Mouse (Mus musculus): ENCODE measurements around the gene Zbtb2.
A peak's percentile ranks its signal among the peaks of the same experiment; 100 is the strongest.

Gene Zbtb2

DNA sequence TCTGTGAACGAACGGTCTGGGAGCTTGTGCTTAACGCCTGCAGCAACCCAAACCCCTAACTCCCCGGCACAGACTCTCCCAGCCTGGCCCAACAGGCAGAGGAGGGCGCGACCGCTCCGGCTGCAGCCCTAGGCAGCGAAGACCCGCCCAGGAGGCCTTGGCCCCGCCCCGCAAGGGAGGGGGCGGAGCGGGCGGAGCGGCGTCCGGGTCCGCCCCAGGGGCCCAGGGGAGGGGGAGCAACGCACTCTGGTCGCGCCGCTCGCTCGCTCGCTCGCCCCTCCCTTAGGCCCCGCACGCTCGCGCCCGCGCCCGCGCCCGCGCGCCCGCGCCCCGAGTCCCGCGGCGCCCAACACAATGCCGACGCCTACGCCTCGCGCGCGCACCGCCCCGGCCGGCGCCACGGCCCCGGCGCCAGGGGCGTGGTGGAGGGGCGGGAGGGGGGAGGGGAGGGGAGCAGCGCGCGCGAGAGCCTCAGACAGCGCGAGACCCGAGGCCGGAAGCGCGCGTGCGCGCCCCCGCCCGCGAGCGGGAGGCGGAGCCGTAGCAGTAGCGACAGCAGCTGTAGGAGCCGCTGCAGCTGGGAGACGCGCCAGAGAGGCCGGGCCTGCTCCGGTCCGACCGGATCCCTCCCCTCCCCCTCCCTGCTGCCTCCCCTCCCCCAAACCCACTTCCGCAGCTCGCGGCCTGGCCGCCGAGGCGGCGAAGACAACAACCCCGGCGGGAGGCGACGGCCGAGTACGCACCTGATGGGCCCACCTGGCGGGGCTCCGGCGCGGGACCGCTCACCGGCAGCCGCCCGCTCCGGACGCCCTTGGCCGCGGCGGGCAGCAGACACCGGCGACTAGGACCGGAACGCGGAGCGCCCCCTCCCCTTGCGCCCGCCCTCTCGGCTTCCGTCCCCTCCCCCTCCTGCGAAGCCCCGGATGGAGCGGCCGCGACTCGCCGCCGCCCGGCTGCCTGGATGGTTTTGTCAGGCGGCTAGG, 1.0 kb downstream of the Zbtb2 start:
- DNase-seq (ENCODE audit: low spot score in 2 of 2), result peak; percentile 86 to 95

DNA sequence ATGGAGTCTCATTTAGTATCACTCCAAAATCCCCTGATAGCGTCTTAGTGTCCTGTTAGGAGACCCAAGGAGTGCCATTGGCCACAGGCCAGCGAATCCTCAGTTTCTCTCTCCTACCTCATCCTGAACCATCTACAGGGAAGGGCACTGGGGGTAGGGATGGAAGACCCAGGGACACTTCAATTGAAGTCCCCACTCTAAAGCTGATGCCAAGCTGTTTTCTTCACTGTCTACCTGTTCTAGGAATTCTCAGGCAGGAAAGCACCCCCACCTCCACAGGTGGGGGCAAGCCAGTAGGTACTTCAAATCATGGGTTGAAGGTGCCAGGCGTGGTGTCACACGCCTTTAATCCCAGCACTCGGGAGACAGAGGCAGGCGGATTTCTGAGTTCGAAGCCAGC, 3.7 kb downstream of the Zbtb2 start:
- DNase-seq (ENCODE audit: low spot score in 2 of 2), result no peak

DNA sequence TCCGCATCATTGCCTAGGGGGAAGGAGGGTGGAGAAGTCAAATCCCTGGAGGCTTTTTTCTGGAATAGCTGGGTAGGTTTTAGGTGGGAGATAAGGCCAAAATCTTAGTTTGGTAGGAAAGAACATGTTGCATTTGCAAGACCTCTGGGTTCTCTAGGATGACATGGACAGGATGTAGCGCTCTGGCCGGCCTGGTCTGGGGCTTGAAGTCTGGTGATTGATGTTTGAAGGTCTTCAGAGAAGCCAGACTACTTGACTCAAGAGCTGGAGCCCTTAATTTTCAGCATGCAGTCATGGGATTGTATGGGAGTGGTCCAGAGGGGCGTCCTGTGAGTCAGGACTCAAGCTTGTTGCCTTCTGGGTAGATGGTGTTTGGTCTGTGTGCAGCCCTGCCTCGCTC, 7.2 kb downstream of the Zbtb2 start:
- DNase-seq (ENCODE audit: low spot score in 2 of 2), result no peak

DNA sequence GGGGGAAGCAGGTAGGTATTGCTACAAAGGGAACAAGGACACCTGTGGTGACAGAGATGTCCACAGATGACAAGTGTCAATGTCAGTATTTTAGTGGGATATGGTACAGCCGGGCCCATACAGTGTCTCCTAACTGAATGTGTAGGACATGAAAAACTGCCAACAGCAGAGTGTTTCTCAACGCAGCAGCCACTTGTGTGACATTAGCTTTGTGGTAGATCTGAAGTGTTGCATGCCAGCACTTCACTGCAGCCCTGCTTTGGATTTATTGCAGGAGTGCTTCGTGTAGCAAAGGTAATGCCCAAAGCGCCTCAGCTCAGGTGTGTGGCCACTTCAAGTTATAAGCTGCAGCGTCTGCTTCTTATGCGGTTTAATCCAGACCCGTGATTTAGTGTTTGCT, 11.0 kb downstream of the Zbtb2 start:
- no peak for DNase-seq (ENCODE audit: low spot score in 2 of 2)

DNA sequence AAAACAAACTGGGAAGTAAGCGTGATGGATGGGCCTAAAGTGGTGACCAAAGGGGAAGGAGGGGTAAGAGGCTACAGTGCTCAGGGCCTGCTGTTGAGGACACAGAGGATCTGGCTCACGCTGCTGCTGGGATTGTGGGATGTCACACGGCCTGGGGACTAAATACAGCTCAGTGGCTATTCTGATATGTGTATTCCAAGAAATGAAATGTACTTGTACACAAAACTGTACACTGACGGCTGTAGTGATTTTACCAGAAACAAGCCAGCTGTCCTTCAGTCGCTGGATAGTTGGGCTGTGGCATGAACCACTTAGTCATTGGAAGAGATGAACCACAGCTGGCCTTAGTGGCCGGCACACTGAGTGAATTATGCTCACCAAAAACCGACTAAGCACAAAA, 11.4 kb downstream of the Zbtb2 start:
- no peak for DNase-seq (ENCODE audit: low spot score in 2 of 2)

DNA sequence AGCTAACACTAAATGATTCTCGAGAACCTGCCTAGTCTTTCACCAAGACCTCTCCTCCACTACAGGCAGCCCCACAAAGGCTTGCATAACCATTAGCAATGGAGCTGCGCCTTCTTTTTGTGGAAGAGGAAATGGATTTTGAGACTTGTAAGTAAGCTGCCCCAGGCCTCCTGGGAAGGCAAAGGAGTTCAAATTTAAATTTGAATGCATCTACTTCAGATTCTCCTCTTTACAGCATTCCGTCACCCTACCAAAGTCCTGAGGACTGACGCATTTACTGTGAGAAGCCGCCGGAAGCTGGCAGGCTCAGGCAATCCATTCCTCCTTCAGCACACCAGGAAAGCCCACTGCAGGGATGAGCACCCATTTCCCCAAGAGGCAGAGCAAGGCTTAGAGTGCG, 12.6 kb downstream of the Zbtb2 start:
- DNase-seq (ENCODE audit: low spot score in 2 of 2), result no peak

DNA sequence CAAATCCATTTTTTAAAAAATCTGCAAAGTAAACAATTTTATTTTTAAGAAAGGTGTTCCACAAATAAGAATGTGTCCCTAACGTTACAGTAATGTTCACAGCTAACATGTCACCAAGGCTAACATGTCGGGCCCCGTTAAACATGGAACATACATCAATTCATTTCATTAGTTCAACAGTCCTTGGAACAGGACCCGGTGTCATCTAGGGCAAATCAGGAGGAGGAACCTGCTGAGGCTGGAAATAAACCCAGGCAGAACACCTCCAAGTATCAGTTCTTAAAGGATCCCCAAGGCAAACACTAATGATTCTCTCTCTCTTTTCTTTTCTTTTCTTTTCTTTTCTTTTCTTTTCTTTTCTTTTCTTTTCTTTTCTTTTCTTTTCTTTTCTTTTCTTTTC, 13.2 kb downstream of the Zbtb2 start:
- DNase-seq (ENCODE audit: low spot score in 2 of 2), result no peak

DNA sequence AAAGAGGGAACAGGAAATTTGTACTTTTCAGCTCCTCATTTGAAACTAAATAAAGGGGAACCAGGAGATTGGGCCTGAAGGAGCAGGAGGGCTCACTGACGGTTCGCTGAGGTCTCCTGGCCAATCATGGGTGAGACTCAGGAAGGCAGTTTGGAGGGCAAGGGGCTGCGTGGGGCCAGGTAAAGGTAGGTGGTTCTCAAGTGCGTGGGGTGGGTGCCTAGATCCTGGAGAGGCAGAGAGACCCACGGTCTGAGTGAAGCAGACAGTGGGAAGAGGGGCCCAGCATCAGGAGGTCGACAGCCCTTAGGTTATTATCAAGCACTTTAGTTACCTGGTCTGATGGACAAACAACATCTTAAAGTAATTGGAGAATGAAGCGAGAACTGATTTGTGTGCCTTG, 13.7 kb downstream of the Zbtb2 start:
- no peak for DNase-seq (ENCODE audit: low spot score in 2 of 2)

DNA sequence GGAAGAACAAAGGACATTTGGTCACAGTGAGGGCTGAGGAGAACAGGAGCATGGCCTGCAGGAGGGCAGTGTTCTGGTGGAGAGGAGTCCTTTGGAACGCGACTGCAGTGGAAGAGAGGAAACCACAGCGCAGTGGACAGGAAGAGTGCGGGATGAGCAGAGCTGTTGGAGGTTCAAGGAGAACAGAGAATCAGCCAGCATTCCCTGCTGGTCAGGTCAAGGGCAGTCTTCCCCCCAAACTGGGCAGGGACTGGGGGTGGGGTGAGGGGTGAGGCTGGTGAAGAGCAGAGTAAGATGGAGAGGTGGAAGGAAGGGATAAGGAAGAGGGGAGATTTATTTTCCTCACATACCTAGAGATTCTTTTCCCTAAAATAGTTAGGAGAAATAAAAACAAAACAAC, 14.3 kb downstream of the Zbtb2 start:
- DNase-seq (ENCODE audit: low spot score in 2 of 2), result no peak

DNA sequence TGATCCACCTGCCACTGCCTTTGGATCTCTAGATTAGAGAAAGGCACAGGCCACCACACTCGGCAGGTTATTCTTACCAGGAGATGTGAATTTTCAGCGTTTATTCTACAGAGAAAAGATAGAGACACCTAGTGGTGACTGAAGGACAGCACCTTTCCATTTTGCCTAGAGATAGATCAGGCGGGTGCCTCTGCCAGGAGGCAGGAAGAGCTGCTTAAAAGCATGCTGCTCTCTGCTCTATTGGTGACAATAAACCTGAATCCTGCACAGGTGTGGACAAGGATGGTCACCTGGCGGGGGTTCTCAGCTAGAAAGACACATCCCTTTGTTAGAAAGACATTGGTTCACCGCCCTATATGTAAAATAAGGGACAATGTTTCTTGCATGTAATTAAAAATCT, 15.9 kb downstream of the Zbtb2 start:
- DNase-seq (ENCODE audit: low spot score in 2 of 2), result no peak

DNA sequence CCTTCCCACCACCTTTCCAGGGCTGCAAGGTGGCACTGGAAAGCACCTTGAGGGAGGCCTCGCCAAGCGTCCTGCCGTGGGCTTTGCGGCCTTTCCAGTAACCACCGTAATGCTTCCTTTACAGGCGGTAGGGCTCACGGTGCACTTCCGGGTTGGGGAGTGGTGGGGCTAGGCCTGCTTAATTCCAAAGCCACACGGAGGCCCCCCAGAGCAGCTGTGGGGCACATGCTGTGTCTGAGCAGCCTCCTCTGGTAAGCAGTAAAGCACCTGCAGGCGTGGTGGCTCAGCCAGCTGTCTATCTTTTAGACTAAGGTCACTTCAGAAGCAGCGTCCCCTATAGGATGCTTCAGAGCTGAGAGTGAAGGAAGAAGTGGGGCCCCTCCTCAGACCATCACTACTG, 17.8 kb downstream of the Zbtb2 start:
- DNase-seq (ENCODE audit: low spot score in 2 of 2), result no peak

DNA sequence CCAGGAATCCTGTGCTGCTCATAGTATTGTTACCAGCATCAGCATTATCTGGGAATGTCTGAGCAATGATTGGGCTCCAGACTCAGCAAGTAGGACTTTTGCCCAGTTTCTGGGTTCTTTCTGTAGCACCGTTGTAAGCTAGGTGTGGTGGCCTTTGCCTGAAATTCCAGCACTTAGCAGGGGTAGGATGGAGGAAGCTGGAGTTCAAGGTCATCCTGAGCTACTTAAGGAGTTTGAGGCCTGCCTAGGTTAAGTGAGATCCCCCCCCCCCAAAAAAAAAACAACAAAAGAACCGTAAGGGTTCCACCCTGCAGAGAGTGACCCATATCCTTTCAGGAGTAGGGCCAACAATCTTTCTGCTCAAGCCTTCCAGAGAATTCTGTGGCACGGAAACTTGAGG, 23.3 kb downstream of the Zbtb2 start:
- no peak for DNase-seq (ENCODE audit: low spot score in 2 of 2)

DNA sequence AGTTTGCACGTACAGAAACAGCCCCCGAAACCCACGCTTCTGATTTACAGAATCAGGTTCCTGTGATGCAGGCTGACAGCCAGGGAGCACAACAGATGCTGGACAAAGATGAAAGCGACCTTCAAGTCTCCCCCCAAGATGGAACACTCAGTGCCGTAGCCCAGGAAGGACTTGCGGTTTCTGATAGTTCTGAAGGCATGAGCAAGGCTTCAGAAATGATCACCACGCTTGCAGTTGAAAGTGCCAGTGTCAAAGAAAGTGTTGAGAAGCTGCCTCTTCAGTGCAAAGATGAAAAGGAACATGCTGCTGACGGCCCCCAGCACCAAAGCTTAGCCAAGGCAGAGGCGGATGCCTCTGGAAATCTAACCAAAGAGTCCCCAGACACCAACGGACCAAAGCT, 30.5 kb downstream of the Zbtb2 start:
- DNase-seq (ENCODE audit: low spot score in 2 of 2), result no peak

DNA sequence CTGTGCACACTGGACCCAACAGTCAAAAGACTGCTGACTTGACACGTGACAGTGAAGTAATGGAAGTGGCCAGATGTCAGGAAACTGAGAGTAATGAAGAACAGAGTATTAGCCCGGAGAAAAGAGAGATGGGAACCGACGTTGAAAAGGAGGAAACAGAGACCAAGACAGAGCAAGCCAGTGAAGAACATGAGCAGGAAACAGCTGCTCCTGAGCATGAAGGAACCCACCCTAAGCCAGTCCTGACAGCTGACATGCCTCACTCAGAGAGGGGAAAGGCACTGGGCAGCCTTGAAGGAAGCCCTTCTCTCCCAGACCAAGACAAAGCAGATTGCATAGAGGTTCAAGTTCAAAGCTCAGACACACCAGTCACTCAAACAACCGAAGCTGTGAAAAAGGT, 31.3 kb downstream of the Zbtb2 start:
- no peak for DNase-seq (ENCODE audit: low spot score in 2 of 2)

DNA sequence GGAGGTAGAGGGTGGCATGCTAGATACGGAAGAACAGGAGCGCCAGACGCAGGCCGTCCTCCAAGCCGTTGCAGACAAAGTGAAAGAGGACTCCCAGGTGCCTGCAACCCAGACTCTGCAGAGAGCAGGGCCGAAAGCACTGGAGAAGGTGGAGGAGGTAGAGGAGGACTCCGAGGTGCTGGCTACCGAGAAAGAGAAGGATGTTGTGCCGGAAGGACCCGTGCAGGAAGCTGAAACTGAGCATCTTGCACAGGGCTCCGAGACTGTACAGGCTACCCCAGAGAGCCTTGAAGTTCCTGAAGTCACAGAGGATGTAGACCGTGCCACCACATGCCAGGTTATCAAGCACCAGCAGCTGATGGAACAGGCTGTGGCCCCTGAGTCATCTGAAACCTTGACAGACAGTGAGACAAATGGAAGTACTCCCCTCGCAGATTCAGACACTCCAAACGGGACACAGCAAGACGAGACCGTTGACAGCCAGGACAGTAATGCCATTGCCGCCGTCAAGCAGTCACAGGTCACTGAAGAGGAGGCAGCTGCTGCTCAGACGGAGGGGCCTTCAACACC, 31.9 kb downstream of the Zbtb2 start:
- DNase-seq (ENCODE audit: low spot score in 2 of 2), result no peak

DNA sequence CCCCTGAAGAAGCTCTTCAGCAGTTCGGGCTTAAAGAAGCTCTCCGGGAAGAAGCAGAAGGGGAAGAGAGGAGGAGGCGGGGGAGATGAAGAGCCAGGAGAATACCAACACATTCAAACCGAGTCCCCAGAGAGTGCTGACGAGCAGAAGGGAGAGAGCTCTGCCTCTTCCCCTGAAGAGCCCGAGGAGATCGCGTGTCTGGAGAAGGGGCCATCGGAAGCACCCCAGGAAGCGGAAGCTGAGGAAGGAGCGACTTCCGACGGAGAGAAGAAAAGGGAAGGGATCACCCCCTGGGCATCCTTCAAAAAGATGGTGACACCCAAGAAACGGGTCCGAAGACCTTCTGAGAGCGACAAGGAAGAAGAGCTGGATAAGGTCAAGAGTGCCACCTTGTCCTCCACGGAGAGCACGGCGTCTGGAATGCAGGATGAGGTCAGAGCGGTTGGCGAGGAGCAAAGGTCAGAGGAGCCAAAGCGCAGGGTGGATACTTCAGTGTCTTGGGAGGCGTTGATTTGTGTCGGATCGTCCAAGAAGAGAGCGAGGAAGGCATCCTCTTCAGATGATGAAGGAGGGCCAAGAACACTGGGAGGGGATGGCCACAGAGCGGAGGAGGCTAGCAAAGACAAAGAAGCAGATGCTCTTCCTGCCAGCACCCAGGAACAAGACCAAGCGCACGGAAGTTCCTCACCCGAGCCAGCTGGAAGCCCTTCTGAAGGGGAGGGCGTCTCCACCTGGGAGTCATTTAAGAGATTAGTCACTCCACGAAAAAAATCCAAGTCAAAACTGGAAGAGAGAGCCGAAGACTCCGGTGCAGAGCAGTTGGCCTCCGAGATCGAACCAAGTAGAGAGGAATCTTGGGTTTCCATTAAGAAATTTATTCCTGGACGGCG, 33.3 kb downstream of the Zbtb2 start:
- DNase-seq (ENCODE audit: low spot score in 2 of 2), result no peak

DNA sequence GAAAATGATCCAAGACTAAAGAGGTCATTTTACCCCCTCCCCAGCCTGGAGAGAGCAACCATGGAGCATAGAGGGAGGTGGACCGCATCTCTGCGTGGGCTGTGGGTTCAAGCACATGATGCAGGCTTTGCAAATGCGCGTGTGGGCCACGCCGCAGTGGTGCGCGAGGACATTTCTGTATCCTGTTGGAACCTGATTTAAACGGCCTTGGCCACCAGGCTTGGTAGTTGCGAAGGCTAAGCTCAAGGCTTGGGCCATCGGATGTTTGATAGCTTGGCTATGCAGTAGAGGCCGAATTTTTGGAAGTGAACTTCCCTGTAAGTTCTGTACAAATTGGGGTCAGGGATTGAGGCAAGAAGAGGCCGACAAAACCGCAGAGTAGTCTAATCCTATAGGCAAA, 40.3 kb downstream of the Zbtb2 start:
- DNase-seq (ENCODE audit: low spot score in 2 of 2), result no peak

DNA sequence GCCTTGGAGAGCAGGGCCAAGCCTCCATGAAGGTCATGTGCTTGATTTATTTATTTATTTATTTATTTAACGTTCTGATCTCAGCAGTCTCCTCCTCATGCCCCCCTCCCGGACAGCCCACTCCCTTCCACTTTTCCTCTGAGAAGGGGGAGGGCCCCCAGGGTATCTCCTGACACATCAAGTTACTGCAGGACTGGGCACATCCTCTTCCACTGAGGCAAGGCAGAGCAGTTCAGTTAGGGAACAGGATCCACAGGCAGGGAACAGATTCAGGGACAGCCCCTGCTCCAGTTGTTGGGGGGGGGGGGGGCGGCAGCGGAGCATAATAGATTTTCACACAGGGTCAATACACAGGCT, 40.8 kb downstream of the Zbtb2 start:
- DNase-seq (ENCODE audit: low spot score in 2 of 2), result no peak

DNA sequence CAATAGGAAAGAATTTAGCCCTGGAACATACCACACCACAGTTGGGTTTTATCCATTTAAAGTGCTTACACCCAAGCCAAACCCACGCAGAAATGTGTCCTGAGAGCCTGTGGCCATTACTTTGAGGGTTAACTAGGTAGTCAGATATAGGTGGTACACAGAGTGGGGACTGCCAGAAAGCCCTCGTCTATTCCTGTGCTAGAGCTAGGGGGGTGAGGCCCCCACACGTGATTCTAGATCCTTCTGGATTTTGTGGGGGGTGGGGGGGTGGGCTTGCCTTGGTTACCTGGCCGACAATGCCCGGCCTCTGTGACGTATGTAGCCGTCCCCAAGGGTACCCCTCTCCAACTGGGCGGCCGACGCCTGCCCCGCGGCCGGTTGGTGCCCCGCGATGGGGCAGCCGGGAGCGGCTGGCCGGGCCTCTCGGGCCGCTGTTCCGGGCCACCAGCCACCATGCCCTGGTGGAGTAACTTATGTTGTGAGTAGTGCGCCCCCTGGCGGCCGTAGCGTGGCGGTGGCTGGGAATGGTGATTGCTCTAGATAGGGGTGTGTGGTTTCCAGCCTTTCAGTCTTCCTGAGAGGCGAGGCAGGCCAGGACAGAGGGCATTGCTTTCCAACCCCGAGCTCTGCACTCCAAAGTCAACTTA, 41.3 kb downstream of the Zbtb2 start:
- DNase-seq (ENCODE audit: low spot score in 2 of 2), result peak; percentile 79 to 89

DNA sequence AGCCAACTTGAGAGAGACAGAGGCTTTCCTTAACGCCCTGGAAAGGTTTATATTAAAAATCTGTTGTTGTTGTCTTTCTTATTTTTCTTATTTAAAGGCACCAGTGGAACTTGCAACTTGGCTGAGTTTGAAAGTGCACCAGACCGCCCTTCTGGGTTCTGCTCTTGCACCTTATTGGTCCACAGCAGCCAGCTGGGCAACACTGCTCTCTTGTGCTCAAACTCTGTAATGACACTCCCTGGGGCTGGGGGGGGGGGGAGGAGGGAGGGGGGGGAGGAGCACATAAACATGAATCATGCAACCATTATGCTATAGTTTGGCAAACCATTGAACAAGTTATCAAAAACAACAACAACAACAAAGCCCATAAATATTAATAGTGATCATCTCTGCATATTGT, 46.5 kb downstream of the Zbtb2 start:
- DNase-seq (ENCODE audit: low spot score in 2 of 2), result peak in 1 of 2 experiments; percentile 35

DNA sequence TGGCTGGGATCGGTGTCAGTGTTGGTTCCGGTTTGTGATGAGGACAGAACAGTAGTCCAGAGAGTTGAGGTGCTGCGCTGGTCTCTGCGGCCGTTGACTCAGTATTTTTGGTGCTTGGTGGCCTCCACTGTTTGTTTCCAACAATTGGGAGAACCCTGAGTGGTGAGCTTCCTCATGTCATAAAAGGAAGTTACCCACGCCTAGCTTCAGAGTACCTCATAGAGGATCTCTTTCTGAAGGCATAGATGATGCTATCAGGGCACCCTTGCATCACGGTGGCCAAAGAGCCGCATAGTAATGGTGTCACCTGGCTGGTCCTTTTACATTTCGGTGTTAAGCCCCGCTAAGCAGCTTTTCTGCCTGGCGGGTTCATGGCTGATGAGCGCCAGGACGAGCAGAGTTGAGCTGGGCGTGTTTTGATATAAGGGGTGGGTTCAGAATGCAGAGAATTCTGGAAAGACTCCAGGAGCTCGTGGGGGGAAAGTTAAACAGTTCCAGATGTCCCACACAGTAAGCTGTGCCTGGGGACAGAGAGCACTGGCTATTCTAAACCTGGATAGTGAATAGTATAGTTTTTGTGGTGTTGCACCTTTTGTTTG, 48.9 kb downstream of the Zbtb2 start:
- no peak for DNase-seq (ENCODE audit: low spot score in 2 of 2)
